21 mouse cellular contexts compared by ENCODE assay signal in genomic region chr15:30895063-30895462, GRCm38 (mm10).
DNase-seq lines count a peak whose midpoint lies in the region; ATAC-seq and TF ChIP-seq lines count a peak whose summit lies in the region.
"Had no signal": no experiment of that assay in that cellular context is flagged by ENCODE, and none has a peak within 500 bp of the region (broad histone marks: within the 10 kb centered on the region; RNA-seq: fewer than 3 reads in every experiment).

No protein-coding gene starts in this region.

- TF ChIP-seq POLR2A in brain, embryonic 14.5 days (IDR thresholded peaks at IDR 0.05; ENCODE audit: borderline replicate concordance, extremely low read depth, insufficient read depth, insufficient read length, poor library complexity, severe bottlenecking): no peak
- TF ChIP-seq POLR2A in kidney, adult 2 months (IDR thresholded peaks at IDR 0.05; ENCODE audit: low read depth, low read length): no peak

- no peaks in the 10 kb centered on the region for H3K4me1 ChIP-seq in forebrain, embryonic 14.5 days (ENCODE audit: control insufficient read depth, insufficient read depth, low read length)
- H3K4me1 ChIP-seq in forebrain, embryonic 12.5 days: no peaks in the 10 kb centered on the region
- no peaks in the 10 kb centered on the region for H3K4me1 ChIP-seq in kidney, adult 2 months (ENCODE audit: control insufficient read depth, insufficient read depth, low read length)
- H3K4me1 ChIP-seq: embryonic facial prominence, embryonic 12.5 days; hindbrain, embryonic 15.5 days; limb, embryonic 15.5 days; megakaryocyte, embryonic 14.5 days had no signal

- no peaks in the 10 kb centered on the region for H3K9me3 ChIP-seq in forebrain, embryonic 14.5 days (replicated peaks; ENCODE audit: control insufficient read depth, low read length)
- H3K9me3 ChIP-seq in forebrain, embryonic 12.5 days: no peaks in the 10 kb centered on the region
- H3K9me3 ChIP-seq: embryonic facial prominence, embryonic 12.5 days; heart, embryonic 12.5 days; hindbrain, embryonic 15.5 days; limb, embryonic 15.5 days had no signal

- TF ChIP-seq CTCF in layer of hippocampus, adult 2 months (conservative IDR thresholded peaks at IDR 0.05): no peak
- no peak for TF ChIP-seq CTCF in brain, embryonic 14.5 days (IDR thresholded peaks at IDR 0.05; ENCODE audit: borderline replicate concordance, extremely low read depth, insufficient read depth, insufficient read length)
- TF ChIP-seq CTCF in kidney, adult 2 months (conservative IDR thresholded peaks at IDR 0.05; ENCODE audit: insufficient read depth, insufficient read length, low read depth, low read length): no peak

- no peak overlapping the region for H3K4me2 ChIP-seq in forebrain, embryonic 14.5 days (ENCODE audit: low read length)
- no peak overlapping the region for H3K4me2 ChIP-seq in forebrain, embryonic 12.5 days
- H3K4me2 ChIP-seq: embryonic facial prominence, embryonic 12.5 days; heart, embryonic 12.5 days; hindbrain, embryonic 15.5 days; limb, embryonic 15.5 days had no signal

- peak; percentile 43 for DNase-seq in forebrain, embryonic 14.5 days (ENCODE audit: low spot score)
- no peak for DNase-seq in layer of hippocampus, adult 2 months (ENCODE audit: low spot score in 2 of 2)
- DNase-seq in layer of hippocampus, postnatal 10 days (ENCODE audit: low spot score in 2 of 2): no peak
- DNase-seq in brain, embryonic 14.5 days (ENCODE audit: low read depth): peak; percentile 61
- DNase-seq in cerebellum, postnatal 10 days: peak; percentile 70 to 79
- no peak for DNase-seq in kidney, adult 2 months
- no peak for DNase-seq in ovary, adult 18-20 months (ENCODE audit: low spot score)
- DNase-seq: kidney, adult 11 months; kidney, postnatal 10 days; lung, postnatal 10 days; right cerebral cortex, postnatal 14 days; thymus, postnatal 4 days had no signal

- no peaks in the 10 kb centered on the region for H3K27me3 ChIP-seq in forebrain, embryonic 14.5 days (replicated peaks; ENCODE audit: control insufficient read depth, insufficient read depth, low read length)
- H3K27me3 ChIP-seq in forebrain, embryonic 12.5 days: no peaks in the 10 kb centered on the region
- no peaks in the 10 kb centered on the region for H3K27me3 ChIP-seq in kidney, adult 2 months (replicated peaks; ENCODE audit: control insufficient read depth, insufficient read depth, low read length)
- H3K27me3 ChIP-seq: CH12.LX; embryonic facial prominence, embryonic 12.5 days; heart, embryonic 12.5 days; hindbrain, embryonic 15.5 days; limb, embryonic 15.5 days; megakaryocyte, embryonic 14.5 days had no signal

- H3K4me3 ChIP-seq in forebrain, embryonic 14.5 days (ENCODE audit: low read depth, low read length): no peak overlapping the region
- no peak overlapping the region for H3K4me3 ChIP-seq in forebrain, embryonic 12.5 days (replicated peaks)
- no peak overlapping the region for H3K4me3 ChIP-seq in layer of hippocampus, adult 2 months
- no peak overlapping the region for H3K4me3 ChIP-seq in kidney, adult 2 months (ENCODE audit: insufficient read depth, low read depth, low read length)
- H3K4me3 ChIP-seq: embryonic facial prominence, embryonic 12.5 days; heart, embryonic 12.5 days; hindbrain, embryonic 15.5 days; limb, embryonic 15.5 days; megakaryocyte, embryonic 14.5 days had no signal

- ATAC-seq in forebrain, embryonic 14.5 days: peak; percentile 42; the same call in 1 of the 2 replicates
- no peak for ATAC-seq in forebrain, embryonic 12.5 days (ENCODE audit: low FRiP score)
- ATAC-seq: midbrain, embryonic 16.5 days had no signal

- H3K36me3 ChIP-seq in forebrain, embryonic 14.5 days (ENCODE audit: control insufficient read depth, insufficient read depth, low read length): no peaks in the 10 kb centered on the region; the same call in 1 of the 2 replicates
- H3K36me3 ChIP-seq in forebrain, embryonic 12.5 days (replicated peaks): peaks cover 7% of the 10 kb centered on the region; the same call in 1 of the 2 replicates
- H3K36me3 ChIP-seq in kidney, adult 2 months (ENCODE audit: control insufficient read depth, insufficient read depth, low read length): no peaks in the 10 kb centered on the region
- H3K36me3 ChIP-seq: embryonic facial prominence, embryonic 12.5 days; heart, embryonic 12.5 days; limb, embryonic 15.5 days had no signal

- H3K9ac ChIP-seq in forebrain, embryonic 14.5 days (ENCODE audit: low read length): no peak overlapping the region
- H3K9ac ChIP-seq in forebrain, embryonic 12.5 days: no peak overlapping the region
- H3K9ac ChIP-seq: embryonic facial prominence, embryonic 12.5 days; heart, embryonic 12.5 days; hindbrain, embryonic 15.5 days; limb, embryonic 15.5 days had no signal

- WGBS in forebrain, embryonic 14.5 days: 75% methylated on average over 5 of the region's 5 CpGs
- 94% methylated on average over 5 of the region's 5 CpGs for WGBS in forebrain, embryonic 12.5 days
- WGBS in kidney, adult 2 months: 84% methylated on average over 5 of the region's 5 CpGs

- no peak overlapping the region for H3K27ac ChIP-seq in forebrain, embryonic 14.5 days (ENCODE audit: low read depth, low read length)
- no peak overlapping the region for H3K27ac ChIP-seq in forebrain, embryonic 12.5 days
- peak overlapping the region; percentile 28; the same call in 1 of the 2 replicates for H3K27ac ChIP-seq in layer of hippocampus, adult 2 months
- no peak overlapping the region for H3K27ac ChIP-seq in kidney, adult 2 months (ENCODE audit: insufficient read depth, low read depth, low read length)
- H3K27ac ChIP-seq: embryonic facial prominence, embryonic 12.5 days; hindbrain, embryonic 15.5 days; limb, embryonic 15.5 days; stomach, postnatal 0 days had no signal

Comparison
In these comparisons a context has a peak if more than half of its experiments do, and no peak if none do; other contexts are left out.
1. DNase-seq: peak in forebrain, embryonic 14.5 days (single experiment), brain, embryonic 14.5 days (single experiment) and cerebellum, postnatal 10 days (2 of 2); none in layer of hippocampus, adult 2 months (0 of 2), layer of hippocampus, postnatal 10 days (0 of 2), kidney, adult 2 months (single experiment) and ovary, adult 18-20 months (single experiment).